Mouse (Mus musculus) MEL (cell line): ENCODE results near the gene Zdhhc13. TPM values are rescaled to one million over a fixed set of nuclear protein-coding genes. Genes with fewer than 3 reads are reported as not detected.

Source experiments
- DNase-seq: peaks from one replicate; pipeline ENCODE4 v3.0.0; 2011; ENCODE audit warnings: low read depth, low spot score
- H3K27ac ChIP-seq: 2 replicates; pipeline ENCODE4 v1.5.1; 2012; ENCODE audit warnings: low read depth, mild to moderate bottlenecking, control low read depth, low read length, moderate library complexity; ENCODE audit not compliant: control insufficient read depth
- H3K27me3 ChIP-seq, 2 experiments: fragments of 150-350 bp in 1 of 2; sonication (generic) in 1 of 2; 2 replicates each; pipeline ENCODE4 v1.6.1; 2012; ENCODE audit warnings: low read length in 2 of 2, mild to moderate bottlenecking in 2 of 2, improper control_type of control experiment in 1 of 2, moderate library complexity in 1 of 2; ENCODE audit not compliant: insufficient read depth in 2 of 2, control insufficient read depth in 1 of 2
- H3K36me3 ChIP-seq, 2 experiments: 2 replicates each; pipeline ENCODE4 v1.6.1; 2012 to 2014; ENCODE audit warnings: low read length in 2 of 2, improper control_type of control experiment in 1 of 2, inconsistent platforms in 1 of 2, mild to moderate bottlenecking in 1 of 2; ENCODE audit not compliant: insufficient read depth in 2 of 2, control insufficient read depth in 1 of 2
- H3K4me1 ChIP-seq, 2 experiments: fragments of 150-350 bp in 1 of 2; sonication (generic) in 1 of 2; 2 replicates each; pipeline ENCODE4 v1.6.1; 2012; ENCODE audit warnings: low read length in 2 of 2, improper control_type of control experiment in 1 of 2, mild to moderate bottlenecking in 1 of 2; ENCODE audit not compliant: insufficient read depth in 2 of 2, control insufficient read depth in 1 of 2
- H3K4me3 ChIP-seq, 2 experiments: fragments of 150-350 bp in 1 of 2; sonication (generic) in 1 of 2; 2 replicates each; pipeline ENCODE4 v1.5.1; 2012; ENCODE audit warnings: low read depth in 2 of 2, low read length in 2 of 2, mild to moderate bottlenecking in 2 of 2, moderate library complexity in 2 of 2, control low read depth in 1 of 2, improper control_type of control experiment in 1 of 2; ENCODE audit not compliant: control insufficient read depth in 1 of 2, insufficient read depth in 1 of 2
- H3K79me2 ChIP-seq: 2 replicates; pipeline ENCODE4 v1.6.1; 2012; ENCODE audit warnings: mild to moderate bottlenecking, low read length, moderate library complexity; ENCODE audit not compliant: control insufficient read depth, poor library complexity, insufficient read depth
- H3K9ac ChIP-seq: 2 replicates; pipeline ENCODE4 v1.6.1; 2012; ENCODE audit warnings: low read depth, mild to moderate bottlenecking, control low read depth, low read length, moderate library complexity; ENCODE audit not compliant: control insufficient read depth, poor library complexity, severe bottlenecking
- H3K9me3 ChIP-seq: fragments of 150-350 bp; sonication (generic); replicated peaks from 2 replicates; pipeline ENCODE4 v1.6.1; 2012; ENCODE audit warnings: mild to moderate bottlenecking, low read length, improper control_type of control experiment, moderate library complexity; ENCODE audit not compliant: insufficient read depth
- BHLHE40 ChIP-seq: IDR thresholded peaks from 2 replicates; pipeline ENCODE4 v1.6.1; 2012; ENCODE audit warnings: low read depth, mild to moderate bottlenecking, inconsistent platforms, low read length, improper control_type of control experiment, borderline replicate concordance
- CHD2 ChIP-seq: IDR thresholded peaks from 2 replicates; pipeline ENCODE4 v1.6.1; 2011; ENCODE audit warnings: low read length, improper control_type of control experiment
- E2F4 ChIP-seq: IDR thresholded peaks from 2 replicates; pipeline ENCODE4 v1.6.1; 2011; ENCODE audit warnings: low read depth, low read length, improper control_type of control experiment, borderline replicate concordance
- ELF1 ChIP-seq: IDR thresholded peaks from 2 replicates; pipeline ENCODE4 v1.6.1; 2014; ENCODE audit warnings: low read depth, mild to moderate bottlenecking, inconsistent platforms, low read length, improper control_type of control experiment, moderate library complexity
- EP300 ChIP-seq, 2 experiments: IDR thresholded peaks; 2 replicates each; pipeline ENCODE4 v1.6.1; 2011; ENCODE audit warnings: improper control_type of control experiment in 2 of 2, low read length in 2 of 2, low read depth in 1 of 2, mild to moderate bottlenecking in 1 of 2
- GATA1 ChIP-seq: IDR thresholded peaks from 2 replicates; pipeline ENCODE4 v1.6.1; 2011; ENCODE audit warnings: low read depth, low read length, improper control_type of control experiment
- HCFC1 ChIP-seq: IDR thresholded peaks from 2 replicates; pipeline ENCODE4 v1.6.1; 2012; ENCODE audit warnings: low read depth, mild to moderate bottlenecking, inconsistent platforms, low read length, improper control_type of control experiment, moderate library complexity
- JUND ChIP-seq: IDR thresholded peaks from 2 replicates; pipeline ENCODE4 v1.6.1; 2011; ENCODE audit warnings: low read depth, mild to moderate bottlenecking, improper control_type of control experiment, low read length
- MAX ChIP-seq: IDR thresholded peaks from 2 replicates; pipeline ENCODE4 v1.6.1; 2011; ENCODE audit warnings: low read length, improper control_type of control experiment
- MAZ ChIP-seq: IDR thresholded peaks from 2 replicates; pipeline ENCODE4 v1.6.1; 2012; ENCODE audit warnings: low read depth, mild to moderate bottlenecking, inconsistent platforms, low read length, improper control_type of control experiment
- MEF2A ChIP-seq: IDR thresholded peaks from 2 replicates; pipeline ENCODE4 v1.6.1; 2014; ENCODE audit warnings: low read depth, mild to moderate bottlenecking, inconsistent platforms, low read length, improper control_type of control experiment; ENCODE audit not compliant: poor library complexity, insufficient replicate concordance, severe bottlenecking; ENCODE audit errors: extremely low read depth
- MXI1 ChIP-seq: IDR thresholded peaks from 2 replicates; pipeline ENCODE4 v1.6.1; 2011; ENCODE audit warnings: mild to moderate bottlenecking, low read depth, low read length, improper control_type of control experiment
- MYC ChIP-seq: IDR thresholded peaks from 2 replicates; pipeline ENCODE4 v1.6.1; 2011; ENCODE audit warnings: low read depth, mild to moderate bottlenecking, low read length, improper control_type of control experiment, moderate library complexity
- NELFE ChIP-seq: IDR thresholded peaks from 2 replicates; pipeline ENCODE4 v1.6.1; 2011; ENCODE audit warnings: low read depth, low read length, improper control_type of control experiment
- NRF1 ChIP-seq: IDR thresholded peaks from 2 replicates; pipeline ENCODE4 v1.6.1; 2014; ENCODE audit warnings: low read depth, mild to moderate bottlenecking, inconsistent platforms, low read length, improper control_type of control experiment, moderate library complexity; ENCODE audit not compliant: poor library complexity, insufficient read depth, severe bottlenecking
- POLR2A ChIP-seq, 2 experiments: IDR thresholded peaks; 2 replicates each; pipeline ENCODE4 v1.6.1; 2011 to 2012; ENCODE audit warnings: low read length in 2 of 2, mild to moderate bottlenecking in 2 of 2, control low read depth in 1 of 2, improper control_type of control experiment in 1 of 2, low read depth in 1 of 2, moderate library complexity in 1 of 2; ENCODE audit not compliant: control insufficient read depth in 1 of 2, insufficient read depth in 1 of 2, poor library complexity in 1 of 2
- POLR2AphosphoS2 ChIP-seq: IDR thresholded peaks from 2 replicates; pipeline ENCODE4 v1.6.1; 2011; ENCODE audit warnings: low read length, improper control_type of control experiment
- POLR2AphosphoS5 ChIP-seq: IDR thresholded peaks from 2 replicates; pipeline ENCODE4 v1.6.1; 2012; ENCODE audit warnings: low read depth, borderline replicate concordance, mild to moderate bottlenecking, inconsistent platforms, low read length, moderate library complexity, mixed read lengths
- RCOR1 ChIP-seq: IDR thresholded peaks from 2 replicates; pipeline ENCODE4 v1.6.1; 2012; ENCODE audit warnings: low read depth, mild to moderate bottlenecking, inconsistent platforms, low read length, improper control_type of control experiment
- SIN3A ChIP-seq: IDR thresholded peaks from 2 replicates; pipeline ENCODE4 v1.6.1; 2012; ENCODE audit warnings: low read length, improper control_type of control experiment, inconsistent platforms
- SMC3 ChIP-seq: IDR thresholded peaks from 2 replicates; pipeline ENCODE4 v1.6.1; 2011; ENCODE audit warnings: low read depth, low read length, improper control_type of control experiment
- TAL1 ChIP-seq: IDR thresholded peaks from 2 replicates; pipeline ENCODE4 v1.6.1; 2012; ENCODE audit warnings: mild to moderate bottlenecking, inconsistent platforms, low read length, moderate library complexity, mixed read lengths
- TBP ChIP-seq: IDR thresholded peaks from 2 replicates; pipeline ENCODE4 v1.8.0; 2011; ENCODE audit warnings: low read depth, low read length, improper control_type of control experiment
- USF2 ChIP-seq, 2 experiments: IDR thresholded peaks; 2 replicates each; pipeline ENCODE4 v1.6.1; 2011 to 2012; ENCODE audit warnings: improper control_type of control experiment in 2 of 2, low read length in 2 of 2, borderline replicate concordance in 1 of 2, inconsistent platforms in 1 of 2, low read depth in 1 of 2, mild to moderate bottlenecking in 1 of 2; ENCODE audit not compliant: insufficient read depth in 1 of 2
- ZC3H11A ChIP-seq: IDR thresholded peaks from 2 replicates; pipeline ENCODE4 v1.6.1; 2012; ENCODE audit warnings: low read depth, mild to moderate bottlenecking, inconsistent platforms, low read length, improper control_type of control experiment
- ZKSCAN1 ChIP-seq: IDR thresholded peaks from 2 replicates; pipeline ENCODE4 v1.6.1; 2012; ENCODE audit warnings: low read depth, mild to moderate bottlenecking, inconsistent platforms, low read length, improper control_type of control experiment, moderate library complexity
- ZMIZ1 ChIP-seq: IDR thresholded peaks from 2 replicates; pipeline ENCODE4 v1.6.1; 2012; ENCODE audit warnings: low read depth, mild to moderate bottlenecking, inconsistent platforms, low read length, improper control_type of control experiment, moderate library complexity
- ZNF384 ChIP-seq: IDR thresholded peaks from 2 replicates; pipeline ENCODE4 v1.6.1; 2012; ENCODE audit warnings: low read depth, mild to moderate bottlenecking, inconsistent platforms, low read length, improper control_type of control experiment
- polyA plus RNA-seq, 2 experiments: library from polyadenylated mRNA; stranded (reverse) in 1 of 2; unstranded in 1 of 2; fragments of >175 nt in 1 of 2; fragments of >200 nt in 1 of 2; gene quantifications; 2 replicates each; pipeline versions ENCODE4 v1.2.1 to v1.2.4; 2012; ENCODE audit warnings: low replicate concordance in 2 of 2, low read depth in 1 of 2; ENCODE audit not compliant: insufficient read length in 2 of 2, insufficient read depth in 1 of 2, missing spikeins in 1 of 2
- total RNA-seq: library from RNA; depleted of rRNA; stranded (reverse); fragments of 300-350 nt; gene quantifications from 2 replicates; pipeline ENCODE4 v1.2.3, GENCODE M21; 2012

Gene Zdhhc13
- total and polyA plus RNA-seq, 3 experiments: 32.8 to 46.1 TPM; not detected in 1

GRCm38 (mm10) chr7:48864671-48865458 lies 76.1 kb downstream of the Zdhhc13 start (continued):
- TF ChIP-seq POLR2AphosphoS5 (no peak), ZC3H11A (no peak), BHLHE40 (0 out of 2 replicates have a peak, but pooled peaks have one; percentile 3), ELF1 (no peak), JUND (no peak), HCFC1 (no peak), MAX (no peak), SMC3 (no peak), USF2 (IDR thresholded peaks at IDR 0.05; ENCODE audit: borderline replicate concordance in 1 of 2, insufficient read depth in 1 of 2, low read depth in 1 of 2, low read length in 2 of 2) (no peak), MXI1 (no peak), NRF1 (no peak), TAL1 (peak; percentile 78), NELFE (no peak; the same call in 1 of the 2 replicates), GATA1 (peak; percentile 46), ZNF384 (no peak), MEF2A (no peak), RCOR1 (no peak; the same call in 1 of the 2 replicates)
- TF ChIP-seq, all 39 proteins: peak for 9

GRCm38 (mm10) chr7:48867576-48867975 lies 78.8 kb downstream of the Zdhhc13 start:
- H3K27ac ChIP-seq: no peak overlapping the region
- no peaks in the 10 kb centered on the region for H3K27me3 ChIP-seq
- H3K4me3 ChIP-seq: no peak overlapping the region
- H3K4me1 ChIP-seq: peaks cover 28 to 36% of the 10 kb centered on the region in 2 experiments
- H3K36me3 ChIP-seq: peaks cover 25 to 37% of the 10 kb centered on the region in 2 experiments
- TF ChIP-seq BHLHE40 (no peak), USF2 (IDR thresholded peaks at IDR 0.05; ENCODE audit: borderline replicate concordance in 1 of 2, insufficient read depth in 1 of 2, low read depth in 1 of 2, low read length in 2 of 2) (no peak), TBP (no peak), EP300 (IDR thresholded peaks at IDR 0.05; ENCODE audit: low read depth in 1 of 2, low read length in 2 of 2) (no peak), E2F4 (no peak), SIN3A (no peak), ZKSCAN1 (no peak), POLR2A (IDR thresholded peaks at IDR 0.05; ENCODE audit: control insufficient read depth in 1 of 2, insufficient read depth in 1 of 2, low read depth in 1 of 2, low read length in 2 of 2, poor library complexity in 1 of 2) (no peak), MYC (no peak), POLR2AphosphoS2 (no peak), POLR2AphosphoS5 (no peak), HCFC1 (no peak), MEF2A (no peak), CHD2 (no peak), JUND (no peak), MAX (no peak), MAZ (no peak), ZMIZ1 (no peak), ELF1 (no peak)
- DNase-seq: no peak
- no peaks in the 10 kb centered on the region for H3K9me3 ChIP-seq
- H3K79me2 ChIP-seq: no peaks in the 10 kb centered on the region
- H3K9ac ChIP-seq: no peak overlapping the region
